Mouse (Mus musculus) forebrain, postnatal 0 days (tissue): ENCODE measurements around the gene Dock3. TPM values are rescaled to one million over a fixed set of nuclear protein-coding genes. Genes with fewer than 3 reads are reported as not detected.

Experiments used
- ATAC-seq: fragments of 200-750 bp; cut with Nextera tagmentation; 2 replicates; pipeline ENCODE4 v1.8.0; 2017; ENCODE audit warnings: mild to moderate bottlenecking, moderate library complexity
- DNase-seq: peaks from one replicate; pipeline ENCODE4 v3.0.0-alpha.2; 2015
- H3K27ac ChIP-seq: fragments of 300-500 bp; sonication (generic); 2 replicates; pipeline ENCODE4 v1.5.1; 2014; ENCODE audit warnings: low read depth, mild to moderate bottlenecking, antibody characterized with exemption, low read length, moderate library complexity, mixed read lengths
- H3K27me3 ChIP-seq: fragments of 300-500 bp; sonication (generic); 2 replicates; pipeline ENCODE4 v1.6.1; 2014; ENCODE audit warnings: mild to moderate bottlenecking, low read length, mixed read lengths; ENCODE audit not compliant: insufficient read depth
- H3K36me3 ChIP-seq: fragments of 300-500 bp; sonication (generic); 2 replicates; pipeline ENCODE4 v1.6.1; 2014; ENCODE audit warnings: mild to moderate bottlenecking, moderate library complexity; ENCODE audit not compliant: insufficient read depth
- H3K4me1 ChIP-seq: fragments of 300-500 bp; sonication (generic); 2 replicates; pipeline ENCODE4 v1.6.1; 2014; ENCODE audit warnings: antibody characterized with exemption; ENCODE audit not compliant: insufficient read depth
- H3K4me2 ChIP-seq: fragments of 300-500 bp; sonication (generic); 2 replicates; pipeline ENCODE4 v1.6.1; 2014; ENCODE audit warnings: low read depth, mild to moderate bottlenecking, moderate library complexity
- H3K4me3 ChIP-seq: fragments of 300-500 bp; sonication (generic); 2 replicates; pipeline ENCODE4 v1.5.1; 2014; ENCODE audit warnings: low read depth, low read length, mixed read lengths
- H3K9ac ChIP-seq: fragments of 300-500 bp; sonication (generic); 2 replicates; pipeline ENCODE4 v1.6.1; 2014; ENCODE audit warnings: mild to moderate bottlenecking
- H3K9me3 ChIP-seq: fragments of 300-500 bp; sonication (generic); 2 replicates; pipeline ENCODE4 v1.6.1; 2016; ENCODE audit warnings: low read length
- CTCF ChIP-seq: sonication (generic); IDR thresholded peaks from 2 replicates; pipeline ENCODE4 v1.5.1; 2016; ENCODE audit warnings: antibody characterized with exemption, control low read depth, low read depth
- WGBS: fragments of 180-500 bp; shearing (Covaris S2); extraction: QIAGEN DNeasy Blood & Tissue Kit; methylation state at CpG from one replicate; pipeline ENCODE4 v1.1.7; 2014; 5-methylcytosine and 5-hydroxymethylcytosine counted together
- polyA plus RNA-seq: library from polyadenylated mRNA; unstranded; fragments of >200 nt; fragmentation: Nextera tagmentation; extraction: Ambion mirVana; gene quantifications from 2 replicates; pipeline ENCODE4 v1.2.1, GENCODE M21; 2015
- total RNA-seq: library from RNA; depleted of rRNA; stranded (reverse); fragments of >200 nt; gene quantifications from 2 replicates; pipeline ENCODE4 v1.2.3, GENCODE M21; 2014; rRNA removed

The Dock3 gene
- 53.7 and 57.0 TPM in 2 replicates for total RNA-seq
- polyA plus RNA-seq, result 13.8 and 21.3 TPM in 2 replicates

DNA sequence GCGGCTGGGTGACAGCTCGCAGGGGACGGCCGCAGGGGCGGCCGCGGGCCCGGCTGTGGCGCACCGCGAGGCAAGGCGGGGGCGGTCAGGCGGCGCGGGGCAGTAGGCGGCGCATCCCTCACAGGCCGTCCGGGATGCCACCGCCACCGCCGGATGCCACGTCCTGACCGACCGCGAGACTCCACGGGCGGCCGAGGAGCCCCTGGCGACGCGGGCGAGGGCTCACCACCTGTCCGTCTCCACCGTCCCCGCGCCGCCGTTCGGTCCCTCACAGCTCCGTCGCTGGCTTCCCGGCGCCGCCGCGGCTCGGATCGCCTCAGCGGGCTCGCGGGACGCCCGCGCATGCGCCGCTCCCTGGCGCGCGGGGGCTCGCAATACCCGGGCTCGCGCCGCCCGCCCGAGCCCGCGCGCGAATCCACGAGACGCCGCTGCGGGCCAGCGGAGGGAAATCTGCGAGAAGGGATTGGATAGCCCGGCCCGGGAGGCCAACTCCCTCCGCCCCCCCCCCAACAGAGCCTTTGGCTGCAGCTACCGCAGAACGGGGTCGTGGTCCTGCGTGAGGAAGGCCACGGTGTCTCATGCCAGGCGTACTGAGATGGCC lies at the start of gene Dock3:
TSS of gene Dock3 (minus strand) at position 371 of the 601 bp plus-strand sequence.
- Histone ChIP-seq H3K36me3 (no peaks in the 10 kb centered on the region), H3K4me3 (peak within 1 kb of the TSS; percentile 96), H3K4me2 (peak within 1 kb of the TSS; percentile 73), H3K27me3 (peaks cover 10% of the 10 kb centered on the region), H3K4me1 (peaks cover 8% of the 10 kb centered on the region; the same call in 1 of the 2 replicates), H3K9ac (peak within 1 kb of the TSS; percentile 97), H3K9me3 (no peaks in the 10 kb centered on the region), H3K27ac (peak within 1 kb of the TSS; percentile 92)
- 4% methylated on average over 77 of the region's 87 CpGs for WGBS
- ATAC-seq (peak; percentile 94), DNase-seq (peak; percentile 95)
- 0 out of 2 replicates have a peak, but pooled peaks have one; percentile 16 for TF ChIP-seq CTCF

DNA sequence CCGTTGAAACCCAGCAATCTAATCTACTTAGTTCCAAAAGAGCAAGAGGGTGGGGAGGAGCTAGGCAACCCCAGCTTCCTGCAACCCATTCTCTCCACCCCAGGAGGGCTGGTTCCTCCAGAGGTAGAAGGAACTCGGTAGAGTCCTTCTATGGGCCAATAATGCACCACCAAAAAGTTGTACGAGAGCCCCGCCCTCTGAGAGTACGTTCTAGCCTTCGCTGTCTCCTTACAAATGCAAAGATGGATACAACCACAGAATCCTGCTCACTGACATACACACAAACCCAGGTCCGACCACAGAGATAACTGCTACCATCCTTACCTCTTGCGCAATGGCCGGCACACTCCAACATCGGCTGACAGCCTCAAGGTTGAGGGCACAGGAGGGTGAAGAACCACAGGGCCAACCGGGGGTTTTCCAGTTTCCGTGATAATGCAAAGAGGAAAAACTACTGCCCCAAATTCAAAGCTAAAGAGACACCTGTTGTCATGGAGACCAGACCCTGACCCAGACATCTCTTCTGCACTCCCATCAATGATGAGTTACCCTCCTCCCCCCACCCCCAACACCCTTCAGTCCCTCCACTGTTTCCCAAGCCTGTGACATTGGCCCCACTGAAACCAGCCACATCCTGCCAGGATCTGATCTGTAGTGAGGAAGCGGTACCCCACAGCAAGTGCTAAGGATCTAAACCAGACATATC lies 48.8 kb upstream of the Dock3 start:
- no peak for ATAC-seq

DNA sequence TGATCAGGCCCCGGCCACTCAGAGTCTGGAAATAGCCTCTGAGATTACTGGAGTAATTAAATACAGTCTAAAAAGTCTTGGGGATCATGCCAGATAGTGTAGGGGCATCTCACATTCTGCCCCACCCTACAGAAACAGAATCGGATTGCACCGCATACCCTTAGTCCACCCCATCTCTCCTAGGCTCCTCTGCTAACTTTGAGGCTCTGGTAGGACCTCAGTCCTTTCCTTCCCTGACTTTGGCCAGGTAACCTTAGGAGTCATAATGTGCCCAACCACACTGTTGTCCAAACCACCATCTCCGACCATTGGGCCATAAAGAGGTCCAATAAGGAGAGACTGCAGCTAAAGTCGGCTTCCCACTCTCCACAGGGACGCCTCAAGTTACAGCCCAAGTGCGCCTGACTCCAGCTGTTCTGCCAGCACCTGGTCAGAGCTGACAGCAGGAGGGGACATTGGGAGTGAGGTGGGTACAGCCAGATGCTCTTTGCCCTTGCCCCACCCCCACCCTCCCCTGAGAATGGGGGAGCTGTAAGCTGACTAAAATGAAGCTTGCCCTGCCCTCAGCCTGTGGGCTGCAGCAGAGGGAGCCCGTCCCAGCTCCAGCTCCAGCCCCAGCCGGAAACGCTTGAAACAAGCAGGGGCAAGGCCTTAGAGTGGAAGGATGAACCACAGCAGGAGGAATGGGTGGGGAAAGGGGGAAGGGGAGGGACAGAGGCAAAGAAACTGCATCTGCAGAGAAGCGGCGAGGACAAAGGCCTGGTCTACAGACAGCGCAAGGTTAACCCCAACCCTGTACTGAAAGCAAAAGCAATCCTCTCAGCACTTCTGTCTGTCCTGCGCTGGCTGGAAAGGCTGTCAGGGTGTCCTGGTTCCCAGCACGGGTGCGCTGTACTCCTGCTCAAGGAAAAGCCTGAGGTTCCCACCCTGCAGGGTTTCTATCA lies 47.9 kb upstream of the Dock3 start:
- Histone ChIP-seq H3K9me3 (no peaks in the 10 kb centered on the region), H3K4me3 (no peak overlapping the region), H3K4me2 (no peak overlapping the region), H3K27ac (no peak overlapping the region), H3K9ac (no peak overlapping the region), H3K27me3 (no peaks in the 10 kb centered on the region), H3K36me3 (no peaks in the 10 kb centered on the region), H3K4me1 (no peaks in the 10 kb centered on the region)
- ATAC-seq (no peak), DNase-seq (no peak)
- no peak; the same call in 1 of the 2 replicates for TF ChIP-seq CTCF
- WGBS, result 33% methylated on average over 16 of the region's 16 CpGs

More for the DNA sequence above, 48.8 kb upstream of the Dock3 start:
- DNase-seq, result no peak
- no peak overlapping the region for H3K27ac ChIP-seq
- 53% methylated on average over 13 of the region's 13 CpGs for WGBS
- H3K9me3 ChIP-seq, result no peaks in the 10 kb centered on the region
- H3K36me3 ChIP-seq, result no peaks in the 10 kb centered on the region
- no peak for TF ChIP-seq CTCF
- no peak overlapping the region for H3K9ac ChIP-seq
- no peak overlapping the region for H3K4me3 ChIP-seq
- H3K4me1 ChIP-seq, result no peaks in the 10 kb centered on the region
- no peak overlapping the region for H3K4me2 ChIP-seq
- no peaks in the 10 kb centered on the region for H3K27me3 ChIP-seq

DNA sequence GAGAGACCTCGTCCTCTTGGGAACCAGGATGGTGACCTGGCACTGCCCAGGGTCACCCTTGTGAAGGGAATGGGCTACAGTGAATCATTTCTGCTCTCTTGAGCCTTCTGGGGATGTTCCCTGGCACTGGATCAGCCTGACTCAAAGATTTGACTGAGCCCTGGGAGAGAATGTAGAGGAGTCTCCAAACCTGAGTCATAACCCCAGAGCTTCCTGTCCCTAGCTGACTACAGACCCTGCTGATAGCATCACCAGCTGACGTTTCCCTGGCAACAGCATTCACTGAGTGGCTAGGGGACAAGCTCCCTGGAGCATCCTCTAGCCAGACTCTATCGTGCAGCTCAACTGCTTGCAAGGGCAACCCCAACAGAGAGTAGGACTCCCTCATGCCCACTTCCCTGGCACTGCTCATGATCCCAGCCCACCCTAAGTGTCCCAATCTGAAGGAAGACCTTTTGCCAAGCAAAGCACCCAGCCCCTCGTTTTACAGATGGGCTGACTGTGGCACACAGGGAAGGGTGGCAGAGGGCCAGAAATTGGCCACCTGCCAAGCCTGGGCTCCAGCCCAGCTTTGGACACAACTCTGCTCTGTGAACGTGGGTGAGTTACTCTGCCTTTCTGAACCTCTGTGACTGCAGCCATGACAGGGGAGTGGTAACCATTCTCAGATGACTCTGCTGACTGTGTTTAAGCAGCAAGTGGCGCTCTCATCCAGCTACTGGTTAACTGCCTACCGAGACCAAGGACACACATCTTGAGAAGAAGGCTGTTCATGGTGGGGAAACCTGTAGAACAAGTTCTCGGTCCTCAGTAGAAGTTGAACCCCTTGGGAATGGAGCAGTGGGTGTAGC lies 47.0 kb upstream of the Dock3 start:
- Histone ChIP-seq H3K27me3 (no peaks in the 10 kb centered on the region), H3K27ac (no peak overlapping the region), H3K4me3 (no peak overlapping the region), H3K9me3 (no peaks in the 10 kb centered on the region), H3K9ac (no peak overlapping the region), H3K4me2 (no peak overlapping the region), H3K4me1 (no peaks in the 10 kb centered on the region), H3K36me3 (no peaks in the 10 kb centered on the region)
- no peak for TF ChIP-seq CTCF
- 40% methylated on average over 8 of the region's 8 CpGs for WGBS
- DNase-seq (peak; percentile 42), ATAC-seq (peak; percentile 67)

DNA sequence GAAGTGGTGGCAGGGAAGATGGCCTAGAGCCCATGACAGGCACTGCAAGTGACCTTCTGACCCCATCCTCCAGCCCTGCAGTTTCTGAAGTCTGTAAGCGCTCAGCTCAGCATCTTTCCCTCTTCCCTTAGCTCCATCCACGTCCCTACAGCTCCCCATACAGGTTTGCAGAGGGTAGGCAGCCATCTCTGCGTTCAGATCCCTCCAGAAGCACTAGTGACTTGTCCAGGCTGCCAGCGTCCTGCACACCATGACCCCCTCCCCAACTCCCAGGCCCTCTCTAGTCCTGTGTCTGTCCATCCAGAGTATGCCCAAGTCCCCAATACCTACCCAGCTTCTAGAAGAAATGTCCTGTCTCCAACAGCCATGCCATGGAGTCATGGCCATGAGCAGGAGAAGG lies 46.4 kb upstream of the Dock3 start:
- Histone ChIP-seq H3K4me2 (no peak overlapping the region), H3K9me3 (no peaks in the 10 kb centered on the region), H3K27ac (no peak overlapping the region), H3K4me1 (no peaks in the 10 kb centered on the region), H3K27me3 (no peaks in the 10 kb centered on the region), H3K36me3 (no peaks in the 10 kb centered on the region), H3K9ac (no peak overlapping the region), H3K4me3 (no peak overlapping the region)
- ATAC-seq (peak; percentile 69), DNase-seq (peak; percentile 51)
- peak; percentile 72 for TF ChIP-seq CTCF
- 45% methylated on average over 4 of the region's 4 CpGs for WGBS

DNA sequence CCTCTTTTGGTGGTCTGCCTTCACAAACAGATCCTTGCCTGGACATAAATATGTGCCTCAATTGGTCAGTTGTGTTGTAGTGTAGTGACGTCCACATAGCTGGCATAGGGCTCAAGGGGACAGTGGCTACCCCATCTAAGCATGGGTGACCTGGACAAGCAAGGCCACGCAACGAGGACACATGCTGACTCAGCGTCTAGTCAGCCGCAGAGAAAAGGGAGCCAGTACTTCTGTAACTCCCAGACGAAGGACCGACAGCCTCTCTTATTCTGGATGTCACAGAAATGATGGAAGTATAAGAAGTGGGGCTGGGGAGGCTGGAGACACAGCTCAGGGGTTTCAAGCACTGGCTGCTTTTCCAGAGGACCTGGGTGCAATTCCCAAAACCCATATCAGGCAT lies 45.9 kb upstream of the Dock3 start:
- Histone ChIP-seq H3K27ac (no peak overlapping the region), H3K36me3 (no peaks in the 10 kb centered on the region), H3K9me3 (no peaks in the 10 kb centered on the region), H3K27me3 (no peaks in the 10 kb centered on the region), H3K9ac (no peak overlapping the region), H3K4me1 (no peaks in the 10 kb centered on the region), H3K4me2 (no peak overlapping the region), H3K4me3 (no peak overlapping the region)
- 81% methylated on average over 7 of the region's 7 CpGs for WGBS
- DNase-seq (no peak), ATAC-seq (no peak)
- no peak for TF ChIP-seq CTCF
